Mouse (Mus musculus): ENCODE data around the gene Tmtc2. TPM values are rescaled to one million over a fixed set of nuclear protein-coding genes. Genes with fewer than 3 reads are reported as not detected.
A peak's percentile ranks its signal among the peaks of the same experiment; 100 is the strongest.

The Tmtc2 gene
- polyA plus RNA-seq, 1 experiment from 2014 or later: 8.1 TPM

GRCm38 (mm10) chr10:105557581-105557980, 16.7 kb downstream of the Tmtc2 start:
- Histone ChIP-seq H3K36me3 (ENCODE audit: control insufficient read depth, insufficient read depth, low read length) (no peaks in the 10 kb centered on the region), H3K9me3 (ENCODE audit: control insufficient read depth, low read length) (no peaks in the 10 kb centered on the region), H3K27ac (ENCODE audit: low read length) (no peak overlapping the region), H3K4me1 (replicated peaks; ENCODE audit: control insufficient read depth, insufficient read depth, low read length) (peaks cover 14% of the 10 kb centered on the region), H3K4me2 (ENCODE audit: low read depth, low read length) (no peak overlapping the region), H3K4me3 (ENCODE audit: low read length) (no peak overlapping the region), H3K9ac (ENCODE audit: low read length) (no peak overlapping the region), H3K27me3 (ENCODE audit: control insufficient read depth, insufficient read depth, low read depth, low read length) (no peaks in the 10 kb centered on the region)
- ATAC-seq (ENCODE audit: low read depth): no peak
- WGBS: 59% methylated on average over 5 of the region's 5 CpGs

GRCm38 (mm10) chr10:105556890-105557572, 17.2 kb downstream of the Tmtc2 start:
- Histone ChIP-seq H3K4me2 (ENCODE audit: low read depth, low read length) (no peak overlapping the region), H3K4me3 (ENCODE audit: low read length) (no peak overlapping the region), H3K36me3 (ENCODE audit: control insufficient read depth, insufficient read depth, low read length) (no peaks in the 10 kb centered on the region), H3K9ac (ENCODE audit: low read length) (no peak overlapping the region), H3K27ac (ENCODE audit: low read length) (no peak overlapping the region), H3K9me3 (ENCODE audit: control insufficient read depth, low read length) (no peaks in the 10 kb centered on the region), H3K4me1 (replicated peaks; ENCODE audit: control insufficient read depth, insufficient read depth, low read length) (peaks cover 14% of the 10 kb centered on the region), H3K27me3 (ENCODE audit: control insufficient read depth, insufficient read depth, low read depth, low read length) (no peaks in the 10 kb centered on the region)
- no peak for ATAC-seq (ENCODE audit: low read depth)
- WGBS: 57% methylated on average over 6 of the region's 6 CpGs

GRCm38 (mm10) chr10:105554153-105554552, 20.1 kb downstream of the Tmtc2 start:
- Histone ChIP-seq H3K4me1 (replicated peaks; ENCODE audit: control insufficient read depth, insufficient read depth, low read length) (peaks cover 14% of the 10 kb centered on the region), H3K36me3 (ENCODE audit: control insufficient read depth, insufficient read depth, low read length) (no peaks in the 10 kb centered on the region), H3K27ac (ENCODE audit: low read length) (no peak overlapping the region), H3K9ac (ENCODE audit: low read length) (no peak overlapping the region), H3K4me2 (ENCODE audit: low read depth, low read length) (no peak overlapping the region), H3K4me3 (ENCODE audit: low read length) (no peak overlapping the region), H3K9me3 (ENCODE audit: control insufficient read depth, low read length) (no peaks in the 10 kb centered on the region), H3K27me3 (ENCODE audit: control insufficient read depth, insufficient read depth, low read depth, low read length) (no peaks in the 10 kb centered on the region)
- ATAC-seq (ENCODE audit: low read depth): no peak
- WGBS: 51% methylated on average over 2 of the region's 2 CpGs

GRCm38 (mm10) chr10:105548040-105548439, 26.2 kb downstream of the Tmtc2 start:
- 86% methylated on average over 2 of the region's 2 CpGs for WGBS
- Histone ChIP-seq H3K27me3 (ENCODE audit: control insufficient read depth, insufficient read depth, low read depth, low read length) (no peaks in the 10 kb centered on the region), H3K9me3 (ENCODE audit: control insufficient read depth, low read length) (no peaks in the 10 kb centered on the region), H3K36me3 (ENCODE audit: control insufficient read depth, insufficient read depth, low read length) (peaks cover 2% of the 10 kb centered on the region; the same call in 1 of the 2 replicates), H3K4me2 (ENCODE audit: low read depth, low read length) (no peak overlapping the region), H3K4me3 (ENCODE audit: low read length) (no peak overlapping the region), H3K9ac (ENCODE audit: low read length) (no peak overlapping the region), H3K4me1 (replicated peaks; ENCODE audit: control insufficient read depth, insufficient read depth, low read length) (no peaks in the 10 kb centered on the region), H3K27ac (ENCODE audit: low read length) (no peak overlapping the region)
- ATAC-seq (ENCODE audit: low read depth): no peak

GRCm38 (mm10) chr10:105544004-105545003, 29.9 kb downstream of the Tmtc2 start:
- Histone ChIP-seq H3K9ac (ENCODE audit: low read length) (no peak overlapping the region), H3K4me2 (ENCODE audit: low read depth, low read length) (no peak overlapping the region), H3K4me3 (ENCODE audit: low read length) (no peak overlapping the region), H3K27me3 (ENCODE audit: control insufficient read depth, insufficient read depth, low read depth, low read length) (no peaks in the 10 kb centered on the region), H3K36me3 (ENCODE audit: control insufficient read depth, insufficient read depth, low read length) (peaks cover 2% of the 10 kb centered on the region; the same call in 1 of the 2 replicates), H3K4me1 (replicated peaks; ENCODE audit: control insufficient read depth, insufficient read depth, low read length) (no peaks in the 10 kb centered on the region), H3K9me3 (ENCODE audit: control insufficient read depth, low read length) (no peaks in the 10 kb centered on the region), H3K27ac (ENCODE audit: low read length) (no peak overlapping the region)
- 91% methylated on average over 2 of the region's 2 CpGs for WGBS
- ATAC-seq (ENCODE audit: low read depth): 0 out of 2 replicates have a peak, but pooled peaks have one; percentile 49

- H3K36me3 ChIP-seq (ENCODE audit: control insufficient read depth, insufficient read depth, low read length): no peaks in the 10 kb centered on the region
- ATAC-seq (ENCODE audit: low read depth): no peak
- no peaks in the 10 kb centered on the region for H3K4me1 ChIP-seq (replicated peaks; ENCODE audit: control insufficient read depth, insufficient read depth, low read length)
- no peaks in the 10 kb centered on the region for H3K27me3 ChIP-seq (ENCODE audit: control insufficient read depth, insufficient read depth, low read depth, low read length)
- H3K9ac ChIP-seq (ENCODE audit: low read length): no peak overlapping the region
- no peak overlapping the region for H3K4me3 ChIP-seq (ENCODE audit: low read length)
- H3K9me3 ChIP-seq (ENCODE audit: control insufficient read depth, low read length): no peaks in the 10 kb centered on the region
- no peak overlapping the region for H3K4me2 ChIP-seq (ENCODE audit: low read depth, low read length)
- no peak overlapping the region for H3K27ac ChIP-seq (ENCODE audit: low read length)
- WGBS: 95% methylated on average over 6 of the region's 6 CpGs
Measured at GRCm38 (mm10) chr10:105542081-105542480, 32.2 kb downstream of the Tmtc2 start.

- Histone ChIP-seq H3K9me3 (ENCODE audit: control insufficient read depth, low read length) (no peaks in the 10 kb centered on the region), H3K9ac (ENCODE audit: low read length) (no peak overlapping the region), H3K4me2 (ENCODE audit: low read depth, low read length) (no peak overlapping the region), H3K4me3 (ENCODE audit: low read length) (no peak overlapping the region), H3K36me3 (ENCODE audit: control insufficient read depth, insufficient read depth, low read length) (no peaks in the 10 kb centered on the region), H3K27ac (ENCODE audit: low read length) (no peak overlapping the region), H3K27me3 (ENCODE audit: control insufficient read depth, insufficient read depth, low read depth, low read length) (no peaks in the 10 kb centered on the region), H3K4me1 (replicated peaks; ENCODE audit: control insufficient read depth, insufficient read depth, low read length) (no peaks in the 10 kb centered on the region)
- ATAC-seq (ENCODE audit: low read depth): no peak
- 44% methylated on average over 5 of the region's 5 CpGs for WGBS
Measured at GRCm38 (mm10) chr10:105539697-105540096, 34.6 kb downstream of the Tmtc2 start.

- 69% methylated on average over 4 of the region's 4 CpGs for WGBS
Measured at GRCm38 (mm10) chr10:105536910-105537309, 37.3 kb downstream of the Tmtc2 start.

GRCm38 (mm10) chr10:105535848-105536247, 38.4 kb downstream of the Tmtc2 start:
- Histone ChIP-seq H3K4me3 (ENCODE audit: low read length) (no peak overlapping the region), H3K9ac (ENCODE audit: low read length) (no peak overlapping the region), H3K36me3 (ENCODE audit: control insufficient read depth, insufficient read depth, low read length) (no peaks in the 10 kb centered on the region), H3K4me1 (replicated peaks; ENCODE audit: control insufficient read depth, insufficient read depth, low read length) (0 out of 2 replicates have a peak, but pooled peaks cover 2% of the 10 kb centered on the region), H3K27me3 (ENCODE audit: control insufficient read depth, insufficient read depth, low read depth, low read length) (no peaks in the 10 kb centered on the region), H3K9me3 (ENCODE audit: control insufficient read depth, low read length) (no peaks in the 10 kb centered on the region), H3K4me2 (ENCODE audit: low read depth, low read length) (no peak overlapping the region), H3K27ac (ENCODE audit: low read length) (no peak overlapping the region)
- ATAC-seq (ENCODE audit: low read depth): no peak

More at GRCm38 (mm10) chr10:105536910-105537309, 37.3 kb downstream of the Tmtc2 start:
- no peak overlapping the region for H3K4me3 ChIP-seq (ENCODE audit: low read length)
- no peaks in the 10 kb centered on the region for H3K9me3 ChIP-seq (ENCODE audit: control insufficient read depth, low read length)
- no peak overlapping the region for H3K9ac ChIP-seq (ENCODE audit: low read length)
- H3K27me3 ChIP-seq (ENCODE audit: control insufficient read depth, insufficient read depth, low read depth, low read length): no peaks in the 10 kb centered on the region
- 0 out of 2 replicates have a peak, but pooled peaks cover 2% of the 10 kb centered on the region for H3K4me1 ChIP-seq (replicated peaks; ENCODE audit: control insufficient read depth, insufficient read depth, low read length)
- H3K4me2 ChIP-seq (ENCODE audit: low read depth, low read length): no peak overlapping the region
- H3K27ac ChIP-seq (ENCODE audit: low read length): no peak overlapping the region
- ATAC-seq (ENCODE audit: low read depth): no peak
- no peaks in the 10 kb centered on the region for H3K36me3 ChIP-seq (ENCODE audit: control insufficient read depth, insufficient read depth, low read length)

Data from lung, embryonic 16.5 days (tissue).